In genomic region chr15:103537011-103537821, GRCm38 (mm10) we compare ENCODE assay signal across 9 mouse cellular contexts. TPM values are rescaled to one million over a fixed set of nuclear protein-coding genes. Genes with fewer than 3 reads are reported as not detected.
DNase-seq lines count a peak whose midpoint lies in the region; ATAC-seq lines count a peak whose summit lies in the region.
"Had no signal": no experiment of that assay in that cellular context is flagged by ENCODE, and none has a peak within 500 bp of the region (broad histone marks: within the 10 kb centered on the region; RNA-seq: fewer than 3 reads in every experiment).

No protein-coding gene starts in this region.

- no peaks in the 10 kb centered on the region for H3K36me3 ChIP-seq in forebrain, embryonic 16.5 days (ENCODE audit: control insufficient read depth, insufficient read depth)
- H3K36me3 ChIP-seq in midbrain, embryonic 13.5 days = no peaks in the 10 kb centered on the region
- H3K36me3 ChIP-seq: G1E had no signal

- peak overlapping the region; percentile 82 for H3K4me2 ChIP-seq in forebrain, embryonic 16.5 days (ENCODE audit: low read length)
- H3K4me2 ChIP-seq in midbrain, embryonic 13.5 days (replicated peaks) = peak overlapping the region; percentile 92

- DNase-seq in gastrocnemius, adult 8-10 months (ENCODE audit: low spot score in 2 of 2) = peak; percentile 24 to 45
- DNase-seq in gastrocnemius, postnatal 4 days (ENCODE audit: low spot score in 2 of 2) = no peak
- DNase-seq in ZHBTc4 (ENCODE audit: low read depth, low spot score) = peak; percentile 16
- peak; percentile 70 to 79 for DNase-seq in layer of hippocampus, adult 18-20 months (ENCODE audit: low spot score in 2 of 2)
- no peak for DNase-seq in adrenal gland, adult 18-20 months (ENCODE audit: low spot score in 2 of 2)
- DNase-seq in urinary bladder, postnatal 10 days (ENCODE audit: low spot score) = no peak

- peak overlapping the region; percentile 31 for H3K27ac ChIP-seq in forebrain, embryonic 16.5 days (ENCODE audit: low read length)
- peak overlapping the region; percentile 60; the same call in 1 of the 2 replicates for H3K27ac ChIP-seq in midbrain, embryonic 13.5 days

- H3K4me3 ChIP-seq in forebrain, embryonic 16.5 days (replicated peaks; ENCODE audit: low read length) = peak overlapping the region; percentile 79
- peak overlapping the region; percentile 80 for H3K4me3 ChIP-seq in midbrain, embryonic 13.5 days (replicated peaks)

- peaks cover 8% of the 10 kb centered on the region for H3K4me1 ChIP-seq in forebrain, embryonic 16.5 days (replicated peaks; ENCODE audit: control insufficient read depth, insufficient read depth, low read length)
- peaks cover 37% of the 10 kb centered on the region for H3K4me1 ChIP-seq in midbrain, embryonic 13.5 days (replicated peaks)

- H3K9me3 ChIP-seq in forebrain, embryonic 16.5 days (ENCODE audit: control insufficient read depth, low read length) = no peaks in the 10 kb centered on the region
- no peaks in the 10 kb centered on the region for H3K9me3 ChIP-seq in midbrain, embryonic 13.5 days
- H3K9me3 ChIP-seq: G1E had no signal

- WGBS in forebrain, embryonic 16.5 days = under 1% methylated on average over 37 of the region's 37 CpGs
- under 1% methylated on average over 37 of the region's 37 CpGs for WGBS in midbrain, embryonic 13.5 days

- ATAC-seq in forebrain, embryonic 16.5 days = peak; percentile 61
- ATAC-seq in midbrain, embryonic 13.5 days = peak; percentile 78

- H3K9ac ChIP-seq in forebrain, embryonic 16.5 days (replicated peaks; ENCODE audit: low read depth, low read length) = peak overlapping the region; percentile 87
- H3K9ac ChIP-seq in midbrain, embryonic 13.5 days (replicated peaks) = peak overlapping the region; percentile 84

- H3K27me3 ChIP-seq in forebrain, embryonic 16.5 days (replicated peaks; ENCODE audit: control insufficient read depth, insufficient read depth, low read length) = no peaks in the 10 kb centered on the region
- H3K27me3 ChIP-seq in midbrain, embryonic 13.5 days = 0 out of 2 replicates have a peak, but pooled peaks cover 9% of the 10 kb centered on the region

RNA-seq across cellular contexts. Expression of gene Ppp1r1a, which starts 0.6 kb away (rescaled TPM):
- total RNA-seq in gastrocnemius, adult 8-10 months (2022) = 100 to 1,000 TPM in 2 of 4 experiments, 10 to 100 TPM in 2; 77.3 to 125 (median 101) TPM
- total RNA-seq in gastrocnemius, postnatal 4 days (2021) = 10 to 100 TPM; 62.0 to 73.9 TPM
- 89.0 and 108 TPM in 2 replicates for polyA plus RNA-seq in forebrain, embryonic 16.5 days (2015; fragmentation: Nextera tagmentation; extraction: Ambion mirVana)
- 100 to 1,000 TPM; 113 to 123 TPM for total RNA-seq in layer of hippocampus, adult 18-20 months (2021)
- 84.8 and 86.8 TPM in 2 replicates for polyA plus RNA-seq in midbrain, embryonic 13.5 days (2015; fragmentation: Nextera tagmentation; extraction: Ambion mirVana)
- total RNA-seq in adrenal gland, adult 18-20 months (2021) = 10 to 100 TPM; 18.1 to 19.8 TPM
- total RNA-seq: G1E had no signal
- polyA plus RNA-seq: G1E had no signal

RNA-seq across cellular contexts. Expression of gene Glycam1, which starts 27.7 kb away (rescaled TPM):
- total RNA-seq in gastrocnemius, adult 8-10 months (2022) = not detected
- not detected for total RNA-seq in gastrocnemius, postnatal 4 days (2021)
- polyA plus RNA-seq in forebrain, embryonic 16.5 days (2015; fragmentation: Nextera tagmentation; extraction: Ambion mirVana) = not detected in 2 replicates
- total RNA-seq in layer of hippocampus, adult 18-20 months (2021) = under 1 TPM; 0.58 to 0.74 TPM
- polyA plus RNA-seq in midbrain, embryonic 13.5 days (2015; fragmentation: Nextera tagmentation; extraction: Ambion mirVana) = not detected in 2 replicates
- total RNA-seq in adrenal gland, adult 18-20 months (2021) = not detected
- total RNA-seq: G1E had no signal
- polyA plus RNA-seq: G1E had no signal

RNA-seq across cellular contexts. Expression of gene Pde1b, which starts 34.4 kb away (rescaled TPM):
- under 1 TPM; 0.41 to 0.52 (median 0.46) TPM for total RNA-seq in gastrocnemius, adult 8-10 months (2022)
- total RNA-seq in gastrocnemius, postnatal 4 days (2021) = 1 to 10 TPM; 2.6 TPM
- polyA plus RNA-seq in forebrain, embryonic 16.5 days (2015; fragmentation: Nextera tagmentation; extraction: Ambion mirVana) = 71.0 and 77.1 TPM in 2 replicates
- 100 to 1,000 TPM; 111 to 112 TPM for total RNA-seq in layer of hippocampus, adult 18-20 months (2021)
- polyA plus RNA-seq in midbrain, embryonic 13.5 days (2015; fragmentation: Nextera tagmentation; extraction: Ambion mirVana) = 67.5 and 70.8 TPM in 2 replicates
- total RNA-seq in adrenal gland, adult 18-20 months (2021) = 1 to 10 TPM; 5.1 to 8.6 TPM

Comparison
In these comparisons a context has a peak if more than half of its experiments do, and no peak if none do; other contexts are left out.
1. DNase-seq: peak in gastrocnemius, adult 8-10 months (2 of 2), ZHBTc4 (single experiment) and layer of hippocampus, adult 18-20 months (2 of 2); none in gastrocnemius, postnatal 4 days (0 of 2), adrenal gland, adult 18-20 months (0 of 2) and urinary bladder, postnatal 10 days (single experiment).
2. RNA of gene Pde1b, which starts 34.4 kb away (total RNA-seq): 111 to 112 TPM in layer of hippocampus, adult 18-20 months; 5.1 to 8.6 TPM in adrenal gland, adult 18-20 months, 2.6 TPM in gastrocnemius, postnatal 4 days and 0.41 to 0.52 TPM in gastrocnemius, adult 8-10 months; every median in the first group is over 10 times any median in the second.